ENCODE assay signal across 8 mouse cellular contexts in the genomic region with DNA sequence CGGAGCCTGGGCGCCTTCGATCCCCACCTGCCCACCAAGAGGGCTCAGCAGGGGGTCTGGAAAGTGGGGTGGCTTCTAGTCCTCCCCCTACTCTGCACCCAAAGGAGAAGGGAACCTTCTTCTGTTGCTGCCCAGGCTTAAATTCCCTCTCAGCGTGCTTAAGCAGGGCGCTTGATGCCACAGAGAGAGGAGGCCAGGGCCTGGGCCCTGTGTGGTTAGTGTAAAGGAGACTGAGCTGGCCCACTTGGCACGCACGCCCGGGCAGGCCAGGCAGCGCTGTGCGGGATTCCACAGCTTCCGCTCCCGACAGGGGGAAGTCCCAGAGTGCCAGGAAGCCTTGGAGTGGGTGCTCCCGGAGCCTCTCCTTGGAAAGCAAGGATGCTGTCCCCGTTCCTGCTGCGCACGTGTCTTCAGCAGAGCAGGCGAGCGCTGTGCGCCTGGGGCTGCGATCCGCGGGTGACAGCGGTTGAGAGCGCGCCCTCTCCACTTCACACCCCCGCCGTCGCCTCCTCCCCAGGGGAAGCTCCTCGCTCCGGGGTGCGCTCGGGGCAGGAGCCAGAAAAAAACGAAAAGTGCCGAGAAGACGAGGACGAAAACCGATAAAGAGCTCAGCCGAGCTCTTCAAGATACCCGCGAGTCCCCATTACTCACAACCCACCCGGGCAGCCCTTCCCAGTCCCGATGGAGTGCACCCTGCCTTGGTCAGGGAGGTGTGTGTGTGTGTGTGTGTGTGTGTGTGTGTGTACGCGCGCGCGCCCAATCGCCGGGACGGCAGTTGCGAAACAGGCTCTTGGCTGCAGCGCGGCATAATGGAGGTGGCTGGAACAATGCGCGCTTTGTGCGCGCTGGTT.
A peak's percentile ranks its signal among the peaks of the same experiment; 100 is the strongest.
DNase-seq lines count a peak whose midpoint lies in the region; ATAC-seq and TF ChIP-seq lines count a peak whose summit lies in the region.

No protein-coding gene starts in this region.

- ATAC-seq in embryonic facial prominence, embryonic 11.5 days (replicated peaks; ENCODE audit: insufficient number of reproducible peaks, low FRiP score, low TSS enrichment, low read depth), result peak; percentile 77
- ATAC-seq in limb, embryonic 12.5 days (ENCODE audit: insufficient number of reproducible peaks, insufficient read depth, low FRiP score, low TSS enrichment, low read depth), result peak; percentile 24; the same call in 1 of the 2 replicates
- peak; percentile 72 for ATAC-seq in midbrain, embryonic 13.5 days

- no peak for TF ChIP-seq EP300 in heart, adult 2 months (IDR thresholded peaks at IDR 0.05; ENCODE audit: insufficient read depth, low read depth, low read length)

- TF ChIP-seq CTCF in heart, adult 2 months (IDR thresholded peaks at IDR 0.05), result no peak
- TF ChIP-seq CTCF in kidney, adult 2 months (conservative IDR thresholded peaks at IDR 0.05; ENCODE audit: insufficient read depth, insufficient read length, low read depth, low read length), result no peak

- H3K27ac ChIP-seq in embryonic facial prominence, embryonic 11.5 days (replicated peaks; ENCODE audit: low read depth, low read length), result peak overlapping the region; percentile 75
- H3K27ac ChIP-seq in heart, adult 2 months, result peak overlapping the region; percentile 95
- H3K27ac ChIP-seq in kidney, adult 2 months (ENCODE audit: insufficient read depth, low read depth, low read length), result peak overlapping the region; percentile 91
- peak overlapping the region; percentile 91 for H3K27ac ChIP-seq in limb, embryonic 12.5 days
- H3K27ac ChIP-seq in midbrain, embryonic 13.5 days, result peak overlapping the region; percentile 95

- DNase-seq in urinary bladder, adult 18-20 months (ENCODE audit: low spot score in 2 of 2), result peak; percentile 56 to 60
- DNase-seq in urinary bladder, postnatal 10 days (ENCODE audit: low spot score), result no peak
- DNase-seq in embryonic facial prominence, embryonic 11.5 days (ENCODE audit: low spot score), result no peak
- DNase-seq in heart, adult 2 months, result peak; percentile 77 to 86
- DNase-seq in kidney, adult 2 months, result peak; percentile 66
- peak; percentile 57 to 65 for DNase-seq in spleen, postnatal 10 days (ENCODE audit: low spot score in 2 of 2)

- no peaks in the 10 kb centered on the region for H3K36me3 ChIP-seq in embryonic facial prominence, embryonic 11.5 days (replicated peaks; ENCODE audit: control insufficient read depth, insufficient read depth, low read depth, low read length)
- no peaks in the 10 kb centered on the region for H3K36me3 ChIP-seq in heart, adult 2 months (ENCODE audit: control insufficient read depth, insufficient read depth, low read length)
- no peaks in the 10 kb centered on the region for H3K36me3 ChIP-seq in kidney, adult 2 months (ENCODE audit: control insufficient read depth, insufficient read depth, low read length)
- no peaks in the 10 kb centered on the region for H3K36me3 ChIP-seq in limb, embryonic 12.5 days
- no peaks in the 10 kb centered on the region for H3K36me3 ChIP-seq in midbrain, embryonic 13.5 days

- WGBS in embryonic facial prominence, embryonic 11.5 days, result 4% methylated on average over 49 of the region's 57 CpGs
- 2% methylated on average over 49 of the region's 57 CpGs for WGBS in heart, adult 2 months
- WGBS in kidney, adult 2 months, result under 1% methylated on average over 56 of the region's 57 CpGs
- 2% methylated on average over 43 of the region's 57 CpGs for WGBS in limb, embryonic 12.5 days
- WGBS in midbrain, embryonic 13.5 days, result 2% methylated on average over 42 of the region's 57 CpGs

- H3K4me2 ChIP-seq in embryonic facial prominence, embryonic 11.5 days (ENCODE audit: low read depth, low read length), result peak overlapping the region; percentile 62
- peak overlapping the region; percentile 63 for H3K4me2 ChIP-seq in limb, embryonic 12.5 days
- H3K4me2 ChIP-seq in midbrain, embryonic 13.5 days (replicated peaks), result peak overlapping the region; percentile 61

- H3K9me3 ChIP-seq in embryonic facial prominence, embryonic 11.5 days (replicated peaks; ENCODE audit: control insufficient read depth, low read length), result no peaks in the 10 kb centered on the region
- H3K9me3 ChIP-seq in limb, embryonic 12.5 days, result no peaks in the 10 kb centered on the region
- no peaks in the 10 kb centered on the region for H3K9me3 ChIP-seq in midbrain, embryonic 13.5 days

- H3K79me2 ChIP-seq in heart, adult 2 months (replicated peaks; ENCODE audit: control insufficient read depth, insufficient read depth, low read length), result no peaks in the 10 kb centered on the region

- peaks cover 34% of the 10 kb centered on the region for H3K27me3 ChIP-seq in embryonic facial prominence, embryonic 11.5 days (ENCODE audit: control insufficient read depth, insufficient read depth, low read length)
- H3K27me3 ChIP-seq in heart, adult 2 months (ENCODE audit: control insufficient read depth, insufficient read depth, low read length), result no peaks in the 10 kb centered on the region
- no peaks in the 10 kb centered on the region for H3K27me3 ChIP-seq in kidney, adult 2 months (replicated peaks; ENCODE audit: control insufficient read depth, insufficient read depth, low read length)
- H3K27me3 ChIP-seq in limb, embryonic 12.5 days, result peaks cover 86% of the 10 kb centered on the region
- peaks cover 67% of the 10 kb centered on the region for H3K27me3 ChIP-seq in midbrain, embryonic 13.5 days

- no peaks in the 10 kb centered on the region; the same call in 1 of the 2 replicates for H3K4me1 ChIP-seq in embryonic facial prominence, embryonic 11.5 days (ENCODE audit: control insufficient read depth, insufficient read depth, low read length)
- H3K4me1 ChIP-seq in heart, adult 2 months (ENCODE audit: control insufficient read depth, insufficient read depth, low read length), result peaks cover 9% of the 10 kb centered on the region
- no peaks in the 10 kb centered on the region for H3K4me1 ChIP-seq in kidney, adult 2 months (ENCODE audit: control insufficient read depth, insufficient read depth, low read length)
- peaks cover 50% of the 10 kb centered on the region for H3K4me1 ChIP-seq in limb, embryonic 12.5 days (replicated peaks)
- H3K4me1 ChIP-seq in midbrain, embryonic 13.5 days (replicated peaks), result peaks cover 62% of the 10 kb centered on the region

- intact Hi-C loops in heart, adult 2 months (cut with DNase I), result loop anchor here (2.0 to 10.0 kb wide), 8 partner anchors 49 to 249 kb away; no protein-coding TSS in a partner anchor

- no peak for TF ChIP-seq POLR2A in heart, adult 2 months (IDR thresholded peaks at IDR 0.05; ENCODE audit: insufficient read depth, low read depth, low read length)
- no peak for TF ChIP-seq POLR2A in kidney, adult 2 months (IDR thresholded peaks at IDR 0.05; ENCODE audit: low read depth, low read length)

- H3K4me3 ChIP-seq in embryonic facial prominence, embryonic 11.5 days (ENCODE audit: low read depth, low read length), result peak overlapping the region; percentile 35
- H3K4me3 ChIP-seq in heart, adult 2 months, result peak overlapping the region; percentile 55
- H3K4me3 ChIP-seq in kidney, adult 2 months (ENCODE audit: insufficient read depth, low read depth, low read length), result peak overlapping the region; percentile 68
- H3K4me3 ChIP-seq in limb, embryonic 12.5 days (replicated peaks), result peak overlapping the region; percentile 41
- peak overlapping the region; percentile 39 for H3K4me3 ChIP-seq in midbrain, embryonic 13.5 days (replicated peaks)

- peak overlapping the region; percentile 61 for H3K9ac ChIP-seq in embryonic facial prominence, embryonic 11.5 days (replicated peaks; ENCODE audit: low read length)
- peak overlapping the region; percentile 82 for H3K9ac ChIP-seq in heart, adult 2 months (ENCODE audit: low read depth, low read length)
- H3K9ac ChIP-seq in limb, embryonic 12.5 days (replicated peaks), result peak overlapping the region; percentile 66
- H3K9ac ChIP-seq in midbrain, embryonic 13.5 days (replicated peaks), result peak overlapping the region; percentile 63

Comparison
In these comparisons a context has a peak if more than half of its experiments do, and no peak if none do; other contexts are left out.
1. DNase-seq: peak in urinary bladder, adult 18-20 months (2 of 2), heart, adult 2 months (2 of 2), kidney, adult 2 months (single experiment) and spleen, postnatal 10 days (2 of 2); none in urinary bladder, postnatal 10 days (single experiment) and embryonic facial prominence, embryonic 11.5 days (single experiment).
2. ATAC-seq: peak in every context shown above with its lines; median percentile 77 in embryonic facial prominence, embryonic 11.5 days; 72 in midbrain, embryonic 13.5 days; 24 in limb, embryonic 12.5 days.
3. Peak in every context shown above with its lines, with median percentiles within 50 percentile points of each other: H3K27ac ChIP-seq, H3K4me2 ChIP-seq, H3K4me3 ChIP-seq and H3K9ac ChIP-seq.